Comparison of ENCODE assay signal across 8 mouse cellular contexts in the genomic region with DNA sequence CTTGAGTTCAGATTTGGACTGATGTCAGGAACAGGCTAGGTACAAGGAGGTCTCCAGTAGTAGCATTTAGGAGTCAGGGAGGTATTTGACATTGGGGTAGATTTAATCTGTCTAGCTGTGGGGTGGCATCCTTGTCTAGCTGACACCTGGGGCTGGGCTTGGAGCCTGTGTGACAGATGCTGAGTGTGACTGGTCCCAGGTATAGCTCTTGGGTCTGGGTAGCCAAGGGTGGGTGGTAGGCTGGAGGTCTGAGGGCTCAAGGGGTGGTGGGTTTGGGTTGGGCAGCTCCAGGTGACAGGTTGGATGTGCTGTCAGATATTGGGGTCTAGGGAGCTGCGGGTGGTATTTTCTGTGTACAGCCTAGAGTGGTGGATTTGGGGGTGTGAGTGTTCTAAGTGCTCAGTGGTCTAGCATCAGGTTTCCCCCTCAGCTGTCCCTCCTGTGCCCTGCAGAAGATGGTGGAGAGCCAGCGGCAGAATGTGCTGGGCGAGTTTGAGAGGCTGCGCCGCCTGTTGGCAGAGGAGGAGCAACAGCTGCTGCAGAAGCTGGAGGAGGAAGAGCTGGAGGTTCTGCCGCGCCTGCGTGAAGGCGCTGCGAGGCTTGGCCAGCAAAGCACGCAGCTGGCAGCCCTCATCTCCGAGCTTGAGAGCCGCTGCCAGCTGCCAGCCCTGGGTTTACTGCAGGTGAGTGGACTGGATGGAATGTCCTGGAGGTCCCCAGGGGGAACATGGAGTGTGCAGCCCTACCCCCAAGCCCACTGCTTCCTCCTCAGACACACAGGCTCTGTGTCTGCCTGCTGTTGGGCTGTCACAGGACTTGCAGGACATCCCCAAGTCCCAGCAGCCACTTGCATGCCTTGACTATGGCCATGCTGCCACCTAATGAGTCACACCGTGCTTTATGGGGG. TPM values are rescaled to one million over a fixed set of nuclear protein-coding genes. Genes with fewer than 3 reads are reported as not detected.
DNase-seq lines count a peak whose midpoint lies in the region; ATAC-seq lines count a peak whose summit lies in the region.

No protein-coding gene starts in this region.

- H3K36me3 ChIP-seq in macrophage (ENCODE audit: inconsistent target): peaks cover 30% of the 10 kb centered on the region

- peak; percentile 45 for ATAC-seq in common myeloid progenitor, adult 5-6 weeks (replicated peaks; ENCODE audit: low read depth, poor library complexity, severe bottlenecking)

- peak overlapping the region; percentile 36 for H3K27ac ChIP-seq in macrophage

- H3K4me3 ChIP-seq in macrophage (ENCODE audit: inconsistent target): no peak overlapping the region

- DNase-seq in urinary bladder, postnatal 14 days (ENCODE audit: low spot score): peak; percentile 52
- no peak for DNase-seq in urinary bladder, postnatal 25 days (ENCODE audit: low spot score)
- DNase-seq in heart, adult 9 months (ENCODE audit: low spot score in 2 of 2): peak; percentile 56 to 76
- DNase-seq in layer of hippocampus, adult 8-10 months (ENCODE audit: low spot score in 2 of 2): peak; percentile 62 to 77
- peak; percentile 57 to 89 for DNase-seq in spleen, postnatal 10 days (ENCODE audit: low spot score in 2 of 2)
- no peak for DNase-seq in cerebellum, adult 9-11 months

- peaks cover 69% of the 10 kb centered on the region for H3K79me2 ChIP-seq in macrophage (ENCODE audit: inconsistent target)

- WGBS in macrophage (ENCODE audit: missing documents): 22% methylated on average over 14 of the region's 14 CpGs

RNA-seq across cellular contexts. Expression of a gene that starts 3.9 kb away (rescaled TPM):
- 14.8 and 16.9 TPM in 2 replicates for total RNA-seq in common myeloid progenitor, adult 5-6 weeks (2017)
- total RNA-seq in layer of hippocampus, adult 8-10 months (2022): 10 to 100 TPM; 28.4 to 32.5 (median 31.0) TPM
- 10 to 100 TPM; 24.2 to 97.7 (median 71.8) TPM for total RNA-seq in macrophage (2018; cell fraction: chromatin; rRNA removed)
- total RNA-seq in macrophage (2018; cell fraction: cytosol; rRNA removed): 10 to 100 TPM in 22 of 26 experiments, 1 to 10 TPM in 4; 7.7 to 22.5 (median 18.0) TPM
- total RNA-seq in macrophage (2018; cell fraction: nucleus; rRNA removed): 10 to 100 TPM; 18.6 to 83.1 (median 49.3) TPM
- 11.4 to 20.3 TPM (median 14.2 TPM) in 3 replicates for polyA plus RNA-seq in macrophage (2018)

RNA-seq across cellular contexts. Expression of a gene that starts 27.3 kb away (rescaled TPM):
- total RNA-seq in common myeloid progenitor, adult 5-6 weeks (2017): 215 and 229 TPM in 2 replicates
- total RNA-seq in layer of hippocampus, adult 8-10 months (2022): 10 to 100 TPM; 48.9 to 64.2 (median 56.8) TPM
- total RNA-seq in macrophage (2018; cell fraction: chromatin; rRNA removed): 100 to 1,000 TPM in 5 of 26 experiments, 10 to 100 TPM in 18, 1 to 10 TPM in 3; 6.6 to 134 (median 27.4) TPM
- total RNA-seq in macrophage (2018; cell fraction: cytosol; rRNA removed): 10 to 100 TPM; 19.1 to 74.1 (median 48.6) TPM
- total RNA-seq in macrophage (2018; cell fraction: nucleus; rRNA removed): 100 to 1,000 TPM in 5 of 26 experiments, 10 to 100 TPM in 21; 14.1 to 225 (median 52.5) TPM
- polyA plus RNA-seq in macrophage (2018): 16.2 to 56.9 TPM (median 24.3 TPM) in 3 replicates

RNA-seq across cellular contexts. Expression of a gene that starts 27.3 kb away (rescaled TPM):
- total RNA-seq in common myeloid progenitor, adult 5-6 weeks (2017): not detected in 2 replicates
- total RNA-seq in layer of hippocampus, adult 8-10 months (2022): 1 to 10 TPM; 2.8 to 6.3 (median 4.8) TPM
- total RNA-seq in macrophage (2018; cell fraction: chromatin; rRNA removed): 1 to 10 TPM in 3 of 26 experiments, under 1 TPM in 18, not detected in 5; 0.25 to 1.5 (median 0.54) TPM
- under 1 TPM in 25 of 26 experiments, not detected in 1; 0.04 to 0.30 (median 0.11) TPM for total RNA-seq in macrophage (2018; cell fraction: cytosol; rRNA removed)
- total RNA-seq in macrophage (2018; cell fraction: nucleus; rRNA removed): under 1 TPM in 24 of 26 experiments, not detected in 2; 0.16 to 0.98 (median 0.52) TPM
- 0.07 to 0.14 TPM in 2 of 3 replicates, not detected in the other for polyA plus RNA-seq in macrophage (2018)

RNA-seq across cellular contexts. Expression of a gene that starts 33.1 kb away (rescaled TPM):
- 12.7 and 17.8 TPM in 2 replicates for total RNA-seq in common myeloid progenitor, adult 5-6 weeks (2017)
- 10 to 100 TPM; 71.4 to 92.2 (median 75.7) TPM for total RNA-seq in layer of hippocampus, adult 8-10 months (2022)
- not detected for total RNA-seq in macrophage (2018; cell fraction: chromatin; rRNA removed)
- 1 to 10 TPM in 9 of 26 experiments, under 1 TPM in 15, not detected in 2; 0.45 to 2.0 (median 0.95) TPM for total RNA-seq in macrophage (2018; cell fraction: cytosol; rRNA removed)
- 1 to 10 TPM in 2 of 26 experiments, not detected in 24; 1.4 to 1.8 TPM for total RNA-seq in macrophage (2018; cell fraction: nucleus; rRNA removed)
- 0.50 to 0.78 TPM in 2 of 3 replicates, not detected in the other for polyA plus RNA-seq in macrophage (2018)

RNA-seq across cellular contexts. Expression of a gene that starts 43.1 kb away (rescaled TPM):
- 88.5 and 107 TPM in 2 replicates for total RNA-seq in common myeloid progenitor, adult 5-6 weeks (2017)
- 100 to 1,000 TPM; 426 to 450 (median 442) TPM for total RNA-seq in layer of hippocampus, adult 8-10 months (2022)
- 10 to 100 TPM in 17 of 26 experiments, 1 to 10 TPM in 9; 2.9 to 35.0 (median 14.9) TPM for total RNA-seq in macrophage (2018; cell fraction: chromatin; rRNA removed)
- 100 to 1,000 TPM in 13 of 26 experiments, 10 to 100 TPM in 13; 69.7 to 129 (median 99.3) TPM for total RNA-seq in macrophage (2018; cell fraction: cytosol; rRNA removed)
- 10 to 100 TPM; 18.7 to 68.4 (median 36.7) TPM for total RNA-seq in macrophage (2018; cell fraction: nucleus; rRNA removed)
- polyA plus RNA-seq in macrophage (2018): 45.0 to 110 TPM (median 97.1 TPM) in 3 replicates

Comparison
In these comparisons a context has a peak if more than half of its experiments do, and no peak if none do; other contexts are left out.
1. DNase-seq: peak in urinary bladder, postnatal 14 days (single experiment), heart, adult 9 months (2 of 2), layer of hippocampus, adult 8-10 months (2 of 2) and spleen, postnatal 10 days (2 of 2); none in urinary bladder, postnatal 25 days (single experiment) and cerebellum, adult 9-11 months (single experiment).